Mouse (Mus musculus): ENCODE measurements around the gene Insc. TPM values are rescaled to one million over a fixed set of nuclear protein-coding genes. Genes with fewer than 3 reads are reported as not detected.

Insc gene
- polyA plus RNA-seq, 1 experiment, result not detected

- Histone ChIP-seq H3K4me1 (ENCODE audit: control insufficient read depth, insufficient read depth, low read length) (no peaks in the 10 kb centered on the region), H3K4me3 (ENCODE audit: insufficient read depth, low read depth, low read length) (no peak overlapping the region), H3K27ac (ENCODE audit: insufficient read depth, low read depth, low read length) (no peak overlapping the region)
- TF ChIP-seq CTCF (IDR thresholded peaks at IDR 0.05; ENCODE audit: insufficient read depth, low read depth, low read length), result no peak
- 90% methylated on average over 2 of the region's 2 CpGs for WGBS
Observed at GRCm38 (mm10) chr7:114805311-114805710, 61.8 kb downstream of the Insc start.

GRCm38 (mm10) chr7:114807343-114807742 lies 63.8 kb downstream of the Insc start:
- WGBS, result 74% methylated on average over 5 of the region's 5 CpGs
- H3K27ac ChIP-seq (ENCODE audit: insufficient read depth, low read depth, low read length), result no peak overlapping the region
- no peak overlapping the region for H3K4me3 ChIP-seq (ENCODE audit: insufficient read depth, low read depth, low read length)
- H3K4me1 ChIP-seq (ENCODE audit: control insufficient read depth, insufficient read depth, low read length), result no peaks in the 10 kb centered on the region
- TF ChIP-seq CTCF (IDR thresholded peaks at IDR 0.05; ENCODE audit: insufficient read depth, low read depth, low read length), result no peak
- no peak for TF ChIP-seq POLR2A (IDR thresholded peaks at IDR 0.05; ENCODE audit: insufficient read depth, low read depth, low read length)

- H3K4me1 ChIP-seq (ENCODE audit: control insufficient read depth, insufficient read depth, low read length), result no peaks in the 10 kb centered on the region
- TF ChIP-seq CTCF (IDR thresholded peaks at IDR 0.05; ENCODE audit: insufficient read depth, low read depth, low read length), result no peak
- TF ChIP-seq POLR2A (IDR thresholded peaks at IDR 0.05; ENCODE audit: insufficient read depth, low read depth, low read length), result no peak
- WGBS, result 92% methylated on average over 3 of the region's 3 CpGs
- H3K4me3 ChIP-seq (ENCODE audit: insufficient read depth, low read depth, low read length), result no peak overlapping the region
- no peak overlapping the region for H3K27ac ChIP-seq (ENCODE audit: insufficient read depth, low read depth, low read length)
Observed at GRCm38 (mm10) chr7:114808341-114808740, 64.8 kb downstream of the Insc start.

DNA sequence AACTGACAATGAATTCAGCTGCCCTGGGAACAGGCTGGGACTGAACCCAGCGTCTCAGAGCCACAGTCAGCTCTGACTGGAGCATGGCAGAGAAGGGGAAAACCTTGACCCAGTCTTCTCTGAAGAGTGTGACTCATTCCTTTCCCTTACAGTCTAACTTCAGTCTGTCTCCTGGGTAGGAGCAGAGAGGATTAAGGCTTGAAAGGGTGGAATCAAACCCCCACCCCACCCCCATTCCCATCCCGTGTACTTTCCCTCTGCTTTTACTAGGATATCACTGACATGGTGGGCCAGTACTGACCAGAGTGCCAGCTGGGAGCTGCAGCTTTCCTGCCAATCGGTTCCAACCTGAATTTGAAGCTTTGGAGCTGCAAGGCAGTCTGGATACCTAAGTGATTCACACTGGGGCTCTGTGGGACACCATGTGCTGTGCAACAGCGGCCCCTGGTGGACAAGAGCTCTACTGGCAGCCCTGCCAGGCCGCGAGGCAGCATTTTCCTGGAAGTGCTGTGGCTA lies 73.9 kb downstream of the Insc start:
- Histone ChIP-seq H3K27ac (ENCODE audit: insufficient read depth, low read depth, low read length) (no peak overlapping the region), H3K4me3 (ENCODE audit: insufficient read depth, low read depth, low read length) (no peak overlapping the region), H3K4me1 (ENCODE audit: control insufficient read depth, insufficient read depth, low read length) (peaks cover 2% of the 10 kb centered on the region; the same call in 1 of the 2 replicates)
- 7% methylated on average over 6 of the region's 6 CpGs for WGBS
- TF ChIP-seq POLR2A (IDR thresholded peaks at IDR 0.05; ENCODE audit: insufficient read depth, low read depth, low read length) (no peak), CTCF (IDR thresholded peaks at IDR 0.05; ENCODE audit: insufficient read depth, low read depth, low read length) (peak; percentile 98)

GRCm38 (mm10) chr7:114817879-114818278 lies 74.4 kb downstream of the Insc start:
- Histone ChIP-seq H3K4me1 (ENCODE audit: control insufficient read depth, insufficient read depth, low read length) (peaks cover 2% of the 10 kb centered on the region; the same call in 1 of the 2 replicates), H3K27ac (ENCODE audit: insufficient read depth, low read depth, low read length) (no peak overlapping the region), H3K4me3 (ENCODE audit: insufficient read depth, low read depth, low read length) (no peak overlapping the region)
- TF ChIP-seq CTCF (IDR thresholded peaks at IDR 0.05; ENCODE audit: insufficient read depth, low read depth, low read length), result no peak
- TF ChIP-seq POLR2A (IDR thresholded peaks at IDR 0.05; ENCODE audit: insufficient read depth, low read depth, low read length), result no peak
- WGBS, result 34% methylated on average over 5 of the region's 5 CpGs

DNA sequence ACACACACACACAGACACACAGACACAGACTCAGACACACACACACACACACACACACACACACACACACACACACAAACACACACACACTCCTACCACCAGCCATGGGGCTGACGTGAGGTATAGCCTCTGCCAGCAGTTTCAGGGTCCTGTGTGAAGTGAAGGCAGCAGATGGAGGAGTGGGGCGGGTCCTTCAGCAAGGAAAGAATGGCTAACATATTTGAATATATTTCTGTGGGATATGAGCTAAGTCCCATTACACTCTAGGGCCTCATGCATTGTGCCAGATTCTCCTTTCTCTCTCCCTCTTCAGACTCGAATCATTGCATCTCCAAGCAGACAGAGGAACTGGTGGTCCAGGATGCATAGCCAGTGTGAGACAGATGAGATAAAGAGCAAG lies 74.9 kb downstream of the Insc start:
- no peak for TF ChIP-seq POLR2A (IDR thresholded peaks at IDR 0.05; ENCODE audit: insufficient read depth, low read depth, low read length)
- no peak for TF ChIP-seq CTCF (IDR thresholded peaks at IDR 0.05; ENCODE audit: insufficient read depth, low read depth, low read length)
- WGBS, result 86% methylated on average over 3 of the region's 3 CpGs

GRCm38 (mm10) chr7:114818836-114819235 lies 75.3 kb downstream of the Insc start:
- peaks cover 2% of the 10 kb centered on the region; the same call in 1 of the 2 replicates for H3K4me1 ChIP-seq (ENCODE audit: control insufficient read depth, insufficient read depth, low read length)
- no peak overlapping the region for H3K4me3 ChIP-seq (ENCODE audit: insufficient read depth, low read depth, low read length)
- TF ChIP-seq POLR2A (IDR thresholded peaks at IDR 0.05; ENCODE audit: insufficient read depth, low read depth, low read length) (no peak), CTCF (IDR thresholded peaks at IDR 0.05; ENCODE audit: insufficient read depth, low read depth, low read length) (no peak)
- 78% methylated on average over 8 of the region's 8 CpGs for WGBS
- no peak overlapping the region for H3K27ac ChIP-seq (ENCODE audit: insufficient read depth, low read depth, low read length)

More for the DNA sequence above, 74.9 kb downstream of the Insc start:
- Histone ChIP-seq H3K4me1 (ENCODE audit: control insufficient read depth, insufficient read depth, low read length) (peaks cover 2% of the 10 kb centered on the region; the same call in 1 of the 2 replicates), H3K4me3 (ENCODE audit: insufficient read depth, low read depth, low read length) (no peak overlapping the region), H3K27ac (ENCODE audit: insufficient read depth, low read depth, low read length) (no peak overlapping the region)

DNA sequence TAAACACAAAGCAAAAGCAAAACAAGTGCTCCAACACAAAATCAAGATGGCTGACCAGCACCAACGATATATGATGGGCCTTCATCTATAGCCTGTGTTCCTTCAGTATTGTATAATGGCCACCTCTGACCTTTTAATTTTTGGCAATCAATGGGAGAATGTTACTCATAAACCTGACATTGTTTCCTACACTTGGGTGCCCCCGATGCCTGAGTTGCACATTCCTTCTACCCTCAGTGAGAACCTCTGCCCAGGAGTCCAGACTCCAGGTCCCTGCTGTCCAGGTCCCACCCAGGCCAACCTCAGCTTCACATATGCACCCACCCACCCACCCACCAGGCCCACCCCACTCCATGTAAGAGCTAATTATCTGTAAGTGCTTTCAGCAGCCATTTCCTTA lies 79.2 kb downstream of the Insc start:
- no peaks in the 10 kb centered on the region for H3K4me1 ChIP-seq (ENCODE audit: control insufficient read depth, insufficient read depth, low read length)
- no peak overlapping the region for H3K27ac ChIP-seq (ENCODE audit: insufficient read depth, low read depth, low read length)
- WGBS, result 95% methylated on average over 2 of the region's 2 CpGs
- TF ChIP-seq CTCF (IDR thresholded peaks at IDR 0.05; ENCODE audit: insufficient read depth, low read depth, low read length) (no peak), POLR2A (IDR thresholded peaks at IDR 0.05; ENCODE audit: insufficient read depth, low read depth, low read length) (no peak)
- no peak overlapping the region for H3K4me3 ChIP-seq (ENCODE audit: insufficient read depth, low read depth, low read length)

- 57% methylated on average over 4 of the region's 4 CpGs for WGBS
- H3K4me3 ChIP-seq (ENCODE audit: insufficient read depth, low read depth, low read length), result no peak overlapping the region
- peaks cover 7% of the 10 kb centered on the region; the same call in 1 of the 2 replicates for H3K4me1 ChIP-seq (ENCODE audit: control insufficient read depth, insufficient read depth, low read length)
- H3K27ac ChIP-seq (ENCODE audit: insufficient read depth, low read depth, low read length), result no peak overlapping the region
- TF ChIP-seq POLR2A (IDR thresholded peaks at IDR 0.05; ENCODE audit: insufficient read depth, low read depth, low read length), result no peak
- no peak for TF ChIP-seq CTCF (IDR thresholded peaks at IDR 0.05; ENCODE audit: insufficient read depth, low read depth, low read length)
Observed at GRCm38 (mm10) chr7:114827360-114827759, 83.9 kb downstream of the Insc start.

All from olfactory bulb, adult 2 months (tissue).